22 mouse cellular contexts compared by ENCODE assay signal in the genomic region with DNA sequence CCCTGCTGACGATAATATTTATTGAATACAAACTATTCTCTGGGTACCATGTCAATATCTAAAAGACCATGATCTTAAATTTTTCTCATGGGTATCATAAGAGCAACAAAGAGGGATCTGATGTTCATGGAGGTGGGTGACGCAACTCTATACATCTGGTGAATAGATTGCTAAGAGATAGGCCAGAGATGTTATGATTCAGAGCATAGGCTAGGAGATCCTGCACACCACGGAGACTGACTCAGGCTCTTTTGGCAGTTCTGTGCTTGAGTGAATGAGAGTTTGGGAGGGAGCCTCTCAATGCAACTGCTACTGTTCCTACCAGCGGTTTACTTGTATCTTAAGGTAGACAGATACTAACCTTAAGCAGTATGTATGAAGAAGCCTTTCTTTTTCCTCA.
"Had no signal": no experiment of that assay in that cellular context is flagged by ENCODE, and none has a peak within 500 bp of the region (broad histone marks: within the 10 kb centered on the region; RNA-seq: fewer than 3 reads in every experiment).

No protein-coding gene starts in this region.

- H3K27ac ChIP-seq: heart, adult 2 months; heart, embryonic 10.5 days; hindbrain, embryonic 10.5 days; hindbrain, embryonic 12.5 days; hindbrain, embryonic 14.5 days; intestine, embryonic 15.5 days; layer of hippocampus, adult 2 months; limb, embryonic 10.5 days; limb, embryonic 12.5 days; liver, embryonic 13.5 days; liver, embryonic 15.5 days had no signal

- H3K4me3 ChIP-seq: heart, adult 2 months; heart, embryonic 10.5 days; heart, embryonic 12.5 days; hindbrain, embryonic 10.5 days; hindbrain, embryonic 12.5 days; intestine, embryonic 15.5 days; layer of hippocampus, adult 2 months; limb, embryonic 10.5 days; limb, embryonic 12.5 days; liver, embryonic 13.5 days; liver, embryonic 15.5 days had no signal

- H3K36me3 ChIP-seq: heart, embryonic 10.5 days; heart, embryonic 12.5 days; hindbrain, embryonic 10.5 days; hindbrain, embryonic 12.5 days; intestine, embryonic 15.5 days; limb, embryonic 10.5 days; limb, embryonic 12.5 days; liver, embryonic 13.5 days; liver, embryonic 15.5 days had no signal

- H3K27me3 ChIP-seq: heart, embryonic 12.5 days; hindbrain, embryonic 12.5 days; intestine, embryonic 15.5 days; limb, embryonic 12.5 days; liver, embryonic 13.5 days; liver, embryonic 15.5 days had no signal

- DNase-seq: gastrocnemius, postnatal 14 days; heart, adult 2 months; heart, postnatal 10 days; heart, postnatal 4 days; kidney, adult 18-20 months; kidney, adult 8-10 months; kidney, postnatal 10 days; kidney, postnatal 25 days; kidney, postnatal 4 days; layer of hippocampus, postnatal 36 days; liver; liver, embryonic 13.5 days had no signal
